Mouse (Mus musculus) brain, embryonic 14.5 days (tissue): ENCODE measurements around the gene Kcnma1. TPM values are rescaled to one million over a fixed set of nuclear protein-coding genes. Genes with fewer than 3 reads are reported as not detected.

ENCODE experiments used
- DNase-seq: peaks from one replicate; pipeline ENCODE4 v3.0.0-alpha.2; 2011; ENCODE audit warnings: low read depth
- CTCF ChIP-seq: fragments of 200-500 bp; IDR thresholded peaks from 2 replicates; pipeline ENCODE4 v1.5.1; 2012; ENCODE audit warnings: inconsistent platforms, mild to moderate bottlenecking, moderate library complexity, borderline replicate concordance; ENCODE audit not compliant: insufficient read depth, insufficient read length; ENCODE audit errors: extremely low read depth
- POLR2A ChIP-seq: fragments of 200-500 bp; IDR thresholded peaks from 2 replicates; pipeline ENCODE4 v1.6.1; 2012; ENCODE audit warnings: mild to moderate bottlenecking, inconsistent platforms, borderline replicate concordance; ENCODE audit not compliant: poor library complexity, insufficient read depth, insufficient read length, severe bottlenecking; ENCODE audit errors: extremely low read depth
- polyA plus RNA-seq: library from polyadenylated mRNA; depleted of rRNA; stranded (reverse); fragments of >200 nt; gene quantifications from 2 replicates; pipeline ENCODE4 v1.2.3, GENCODE M21; 2012

The Kcnma1 gene
- polyA plus RNA-seq, 1 experiment = 18.3 TPM

DNA sequence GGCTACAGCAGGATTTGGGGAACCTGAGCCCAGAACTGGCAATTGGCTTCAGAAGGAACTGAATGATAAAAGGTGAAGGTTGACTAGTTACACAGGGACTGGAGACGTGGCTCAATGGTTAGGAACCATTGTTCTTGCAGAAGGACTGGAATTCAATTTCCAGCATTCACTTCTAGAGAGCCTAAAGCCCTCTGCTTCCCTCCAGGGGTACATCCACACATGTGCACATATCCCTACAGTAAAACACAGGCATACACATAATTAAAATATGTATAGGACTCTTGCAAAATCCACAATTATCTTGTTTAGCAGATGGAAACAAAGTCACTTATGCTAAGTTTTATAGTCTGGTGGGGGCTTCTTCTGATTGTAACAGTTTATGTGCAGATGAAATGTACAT lies 485.1 kb downstream of the Kcnma1 start:
- no peak for DNase-seq
- TF ChIP-seq POLR2A (no peak), CTCF (no peak)

DNA sequence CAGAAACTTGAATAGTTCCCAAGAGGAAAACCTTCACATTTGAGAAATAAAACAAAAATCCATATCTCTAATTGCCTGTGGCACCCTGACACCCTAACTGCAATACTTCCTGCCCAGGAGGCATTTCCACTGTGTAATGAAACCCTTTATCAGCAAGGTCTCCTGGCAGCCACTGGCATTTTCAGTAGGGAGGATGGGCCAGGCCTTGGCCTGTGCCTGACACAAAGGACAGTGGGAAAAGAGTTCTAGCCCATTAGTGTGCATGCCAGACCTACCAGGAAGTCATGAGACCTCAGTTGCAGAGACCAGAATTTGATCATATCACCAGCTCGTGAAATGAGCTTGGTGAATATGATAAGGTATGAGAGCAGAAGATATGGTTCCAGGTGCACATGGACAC lies 488.4 kb downstream of the Kcnma1 start:
- DNase-seq = no peak
- no peak for TF ChIP-seq CTCF
- TF ChIP-seq POLR2A = no peak

- TF ChIP-seq CTCF (no peak), POLR2A (no peak)
- DNase-seq = no peak
Observed at GRCm38 (mm10) chr14:23523825-23524491, 490.3 kb downstream of the Kcnma1 start.

GRCm38 (mm10) chr14:23522606-23523159 lies 491.6 kb downstream of the Kcnma1 start:
- DNase-seq = no peak

GRCm38 (mm10) chr14:23521080-23521684 lies 493.1 kb downstream of the Kcnma1 start:
- TF ChIP-seq POLR2A = no peak
- TF ChIP-seq CTCF = no peak
- no peak for DNase-seq

More at GRCm38 (mm10) chr14:23522606-23523159, 491.6 kb downstream of the Kcnma1 start:
- TF ChIP-seq POLR2A = no peak

- TF ChIP-seq CTCF (no peak), POLR2A (no peak)
Observed at GRCm38 (mm10) chr14:23517374-23517773, 496.9 kb downstream of the Kcnma1 start.

DNA sequence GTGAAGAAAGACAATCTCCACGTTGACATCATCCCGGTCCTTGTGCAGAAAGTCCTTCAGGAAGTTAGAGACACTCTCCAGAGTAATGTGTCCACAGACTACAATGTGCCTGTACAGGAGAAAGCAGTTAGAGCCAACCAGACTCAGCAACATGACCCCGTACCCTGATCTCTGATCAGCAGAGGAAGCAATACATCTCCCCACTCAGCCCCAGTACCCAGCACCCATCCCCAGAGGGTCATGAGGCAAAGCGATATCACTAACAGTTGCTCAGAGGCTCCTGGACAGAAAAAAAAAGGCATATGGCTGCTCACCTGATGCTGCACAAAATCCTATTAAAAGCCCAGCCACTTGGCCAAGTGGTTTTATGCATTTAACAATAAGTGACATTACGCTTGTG lies 504.5 kb downstream of the Kcnma1 start:
- no peak for DNase-seq
- TF ChIP-seq CTCF (no peak), POLR2A (no peak)

More at GRCm38 (mm10) chr14:23517374-23517773, 496.9 kb downstream of the Kcnma1 start:
- DNase-seq = no peak

GRCm38 (mm10) chr14:23502236-23502790 lies 512.0 kb downstream of the Kcnma1 start:
- DNase-seq = peak; percentile 23
- TF ChIP-seq POLR2A (no peak), CTCF (no peak)

- no peak for DNase-seq
- TF ChIP-seq CTCF (no peak), POLR2A (no peak)
Observed at GRCm38 (mm10) chr14:23496801-23497200, 517.5 kb downstream of the Kcnma1 start.

DNA sequence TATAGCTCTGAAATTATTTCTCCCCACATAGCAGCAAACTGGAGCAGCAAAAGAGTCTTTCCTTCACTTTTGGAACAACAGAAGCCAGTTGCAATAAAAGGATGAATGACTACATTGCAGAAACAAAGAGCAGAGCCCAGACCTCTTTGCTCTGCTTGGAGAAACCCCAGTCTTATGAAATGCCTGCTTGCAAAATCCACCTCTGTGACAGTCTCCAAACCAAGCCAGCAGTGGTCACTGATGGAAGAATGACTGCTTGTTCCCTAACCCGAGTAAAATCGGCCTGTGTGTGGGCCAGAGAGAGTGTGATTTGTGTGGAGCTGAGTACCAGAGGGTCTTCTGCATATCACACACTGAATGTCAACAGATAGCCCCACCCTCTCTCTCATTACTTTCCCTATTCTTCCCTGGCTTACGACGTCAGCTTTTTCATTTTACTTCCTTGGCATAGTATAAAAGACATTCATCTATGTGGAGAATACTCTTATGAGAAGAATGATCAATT lies 518.0 kb downstream of the Kcnma1 start:
- no peak for DNase-seq
- TF ChIP-seq POLR2A (no peak), CTCF (no peak)

- TF ChIP-seq CTCF (no peak), POLR2A (no peak)
- DNase-seq = no peak
Observed at GRCm38 (mm10) chr14:23494496-23494800, 519.8 kb downstream of the Kcnma1 start.
